Mouse (Mus musculus) liver, postnatal 0 days (tissue): Measurements from ENCODE around the gene Anapc11. TPM values are rescaled to one million over a fixed set of nuclear protein-coding genes. Genes with fewer than 3 reads are reported as not detected.
A peak's percentile ranks its signal among the peaks of the same experiment; 100 is the strongest.

Experiments used
- ATAC-seq: fragments of 200-750 bp; cut with Nextera tagmentation; 2 replicates; pipeline ENCODE4 v1.8.0; 2017; ENCODE audit warnings: mild to moderate bottlenecking, moderate library complexity
- DNase-seq: peaks from one replicate; pipeline ENCODE4 v3.0.0-alpha.2; 2016
- H3K27ac ChIP-seq: fragments of 300-500 bp; sonication (generic); 2 replicates; pipeline ENCODE4 v1.5.1; 2014; ENCODE audit warnings: antibody characterized with exemption, moderate library complexity, mild to moderate bottlenecking, low read depth
- H3K27me3 ChIP-seq: fragments of 300-500 bp; sonication (generic); 2 replicates; pipeline ENCODE4 v1.6.1; 2014; ENCODE audit warnings: low read length, control low read depth, mixed read lengths; ENCODE audit not compliant: insufficient read depth
- H3K36me3 ChIP-seq: fragments of 300-500 bp; sonication (generic); replicated peaks from 2 replicates; pipeline ENCODE4 v1.6.1; 2014; ENCODE audit warnings: mild to moderate bottlenecking, control low read depth, low read length, moderate library complexity, mixed read lengths; ENCODE audit not compliant: insufficient read depth
- H3K4me1 ChIP-seq: fragments of 300-500 bp; sonication (generic); 2 replicates; pipeline ENCODE4 v1.6.1; 2014; ENCODE audit warnings: antibody characterized with exemption, mild to moderate bottlenecking, control low read depth; ENCODE audit not compliant: insufficient read depth
- H3K4me2 ChIP-seq: fragments of 300-500 bp; sonication (generic); 2 replicates; pipeline ENCODE4 v1.6.1; 2014; ENCODE audit warnings: low read depth, mild to moderate bottlenecking, low read length, moderate library complexity, mixed read lengths
- H3K4me3 ChIP-seq: fragments of 300-500 bp; sonication (generic); 2 replicates; pipeline ENCODE4 v1.5.1; 2014; ENCODE audit warnings: low read depth, low read length
- H3K9ac ChIP-seq: fragments of 300-500 bp; sonication (generic); replicated peaks from 2 replicates; pipeline ENCODE4 v1.6.1; 2014; ENCODE audit warnings: mild to moderate bottlenecking, moderate library complexity
- H3K9me3 ChIP-seq: fragments of 300-500 bp; sonication (generic); 2 replicates; pipeline ENCODE4 v1.6.1; 2016; ENCODE audit warnings: mild to moderate bottlenecking, control low read depth, low read length, mixed read lengths
- CTCF ChIP-seq: sonication (generic); IDR thresholded peaks from 2 replicates; pipeline ENCODE4 v1.5.1; 2016; ENCODE audit warnings: antibody characterized with exemption, low read depth
- EP300 ChIP-seq: IDR thresholded peaks from 2 replicates; pipeline ENCODE4 v1.6.1; 2016; ENCODE audit warnings: antibody characterized with exemption, low read depth, mild to moderate bottlenecking
- WGBS: fragments of 180-500 bp; shearing (Covaris S2); extraction: QIAGEN DNeasy Blood & Tissue Kit; methylation state at CpG from one replicate; pipeline ENCODE4 v1.1.7; 2014; ENCODE audit not compliant: insufficient replicate concordance; 5-methylcytosine and 5-hydroxymethylcytosine counted together
- polyA plus RNA-seq: library from polyadenylated mRNA; unstranded; fragments of >200 nt; fragmentation: Nextera tagmentation; extraction: Ambion mirVana; gene quantifications from 2 replicates; pipeline ENCODE4 v1.2.1, GENCODE M21; 2015

Gene Anapc11
- polyA plus RNA-seq, 1 experiment from 2014 or later: 46.1 TPM

DNA sequence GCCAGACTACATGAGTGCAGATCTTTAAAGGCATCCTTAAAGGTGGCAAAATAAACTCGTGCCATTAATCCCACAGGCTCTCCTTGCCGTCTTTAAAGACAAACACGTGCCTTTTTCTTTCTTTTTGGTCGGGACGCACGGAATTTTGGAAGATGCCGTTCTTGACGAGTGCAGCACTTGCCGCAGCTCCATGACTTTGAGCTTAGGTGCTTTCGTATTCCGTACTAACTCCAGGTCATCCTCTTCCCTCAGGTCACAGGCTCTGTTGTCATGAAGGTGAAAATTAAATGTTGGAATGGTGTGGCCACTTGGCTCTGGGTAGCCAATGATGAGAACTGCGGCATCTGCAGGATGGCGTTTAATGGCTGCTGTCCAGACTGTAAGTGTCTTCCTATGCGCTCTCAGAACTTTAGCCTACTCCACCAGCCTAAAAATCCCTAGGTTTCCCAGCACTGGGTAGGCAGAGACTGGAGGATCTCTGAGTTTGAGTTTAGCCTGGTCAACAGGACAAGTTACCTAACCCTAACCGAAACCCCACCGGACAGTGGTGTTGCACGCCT lies 849 bp downstream of the Anapc11 start:
- Histone ChIP-seq H3K36me3 (peaks cover 40% of the 10 kb centered on the region), H3K4me1 (peaks cover 32% of the 10 kb centered on the region), H3K4me2 (peak overlapping the region; percentile 82), H3K9me3 (no peaks in the 10 kb centered on the region), H3K9ac (peak overlapping the region; percentile 71), H3K4me3 (peak overlapping the region; percentile 93), H3K27me3 (no peaks in the 10 kb centered on the region), H3K27ac (peak overlapping the region; percentile 95)
- ATAC-seq (no peak), DNase-seq (no peak)
- WGBS: 41% methylated on average over 17 of the region's 17 CpGs
- TF ChIP-seq EP300 (no peak), CTCF (no peak)

DNA sequence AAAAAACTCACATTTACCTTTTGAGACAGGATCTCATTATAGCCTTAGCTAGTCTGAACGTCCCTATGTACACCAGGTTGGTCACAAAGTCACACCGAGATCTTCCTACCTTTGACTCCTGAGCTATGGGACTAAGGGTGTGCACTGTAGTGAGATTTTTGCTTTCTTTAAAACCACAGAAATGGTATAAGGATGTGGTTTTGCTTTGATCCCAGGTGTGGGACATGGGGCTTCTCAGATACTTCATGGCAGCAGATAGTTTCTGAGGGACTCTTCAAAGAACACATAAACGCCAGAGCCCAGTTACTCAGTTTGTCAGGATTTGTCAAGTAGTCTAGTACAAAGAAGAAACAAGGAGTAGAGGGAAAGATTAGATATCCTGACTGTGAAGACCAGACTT lies 2.5 kb downstream of the Anapc11 start:
- H3K4me2 ChIP-seq: no peak overlapping the region
- peaks cover 37% of the 10 kb centered on the region for H3K36me3 ChIP-seq
- no peak overlapping the region for H3K27ac ChIP-seq
- no peak overlapping the region for H3K4me3 ChIP-seq
- no peaks in the 10 kb centered on the region for H3K9me3 ChIP-seq
- H3K9ac ChIP-seq: no peak overlapping the region
- TF ChIP-seq CTCF: no peak
- no peak for TF ChIP-seq EP300
- no peaks in the 10 kb centered on the region for H3K27me3 ChIP-seq
- DNase-seq: no peak
- H3K4me1 ChIP-seq: peaks cover 32% of the 10 kb centered on the region
- no peak for ATAC-seq
- 76% methylated on average over 3 of the region's 3 CpGs for WGBS

DNA sequence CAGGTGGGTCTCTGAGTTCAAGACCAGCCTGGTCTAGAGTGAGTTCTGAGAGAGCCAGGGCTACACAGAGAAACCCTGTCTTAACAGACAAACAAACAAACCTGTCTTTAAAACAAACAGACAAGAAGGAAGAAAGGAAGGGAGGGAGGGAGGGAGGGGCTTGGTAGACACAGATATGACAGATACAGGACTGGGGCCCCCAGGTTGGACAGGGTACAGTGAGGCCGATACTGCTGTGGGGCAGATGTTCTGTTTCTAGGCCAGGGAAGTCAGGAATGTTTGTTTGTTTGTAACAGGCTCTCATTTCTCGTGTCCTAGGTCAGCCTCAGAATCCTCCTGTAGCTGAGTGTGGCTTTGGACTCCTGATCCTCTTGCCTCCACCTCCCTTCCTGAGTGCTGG lies 5.3 kb downstream of the Anapc11 start:
- H3K4me1 ChIP-seq: peaks cover 17% of the 10 kb centered on the region
- WGBS: 51% methylated on average over 2 of the region's 2 CpGs
- H3K9me3 ChIP-seq: no peaks in the 10 kb centered on the region
- ATAC-seq (no peak), DNase-seq (no peak)
- TF ChIP-seq CTCF: no peak
- no peak for TF ChIP-seq EP300
- no peak overlapping the region for H3K4me2 ChIP-seq
- H3K36me3 ChIP-seq: peaks cover 32% of the 10 kb centered on the region
- no peak overlapping the region for H3K9ac ChIP-seq
- H3K27me3 ChIP-seq: no peaks in the 10 kb centered on the region
- no peak overlapping the region for H3K27ac ChIP-seq
- no peak overlapping the region for H3K4me3 ChIP-seq

DNA sequence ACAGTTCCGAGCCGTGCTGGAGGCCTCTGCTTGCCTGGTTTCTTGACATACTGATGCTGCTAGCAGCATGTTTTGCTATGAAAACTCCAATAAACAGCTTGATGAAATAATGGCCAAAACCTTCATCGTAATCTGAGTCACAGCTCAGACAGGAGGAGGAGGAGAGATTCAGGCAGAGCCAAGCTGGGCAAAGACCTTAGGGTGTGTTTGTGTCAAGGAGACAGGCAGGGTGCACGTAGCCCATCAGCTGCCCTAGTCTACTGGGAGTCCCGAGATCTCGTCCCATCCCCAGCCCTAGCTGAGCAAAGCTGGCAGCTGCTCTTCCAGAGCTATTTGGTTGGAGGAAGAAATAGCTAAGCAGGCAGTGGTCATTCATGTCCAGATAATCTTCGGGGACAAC lies 7.4 kb downstream of the Anapc11 start:
- no peak for TF ChIP-seq EP300
- TF ChIP-seq CTCF: no peak

DNA sequence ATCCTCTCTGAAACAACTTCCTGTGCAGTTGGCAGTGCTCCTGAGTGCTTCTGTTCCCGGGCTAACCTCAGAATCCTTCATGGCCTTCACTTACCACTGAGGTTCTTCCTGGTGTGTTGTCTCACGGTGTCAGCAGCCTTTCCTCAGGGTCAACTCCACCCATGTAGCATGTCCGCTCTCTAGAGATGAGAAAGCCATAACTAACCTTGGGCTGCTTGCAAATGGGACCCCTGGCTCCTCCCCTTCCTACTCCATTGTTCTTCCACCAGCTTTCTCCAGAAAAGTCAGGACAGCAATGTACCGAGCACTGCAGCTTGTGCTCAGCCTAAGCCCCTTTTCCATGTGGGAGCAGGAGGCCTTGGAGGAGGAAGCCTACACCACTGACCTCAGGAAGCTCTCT lies 8.5 kb downstream of the Anapc11 start:
- 82% methylated on average over 4 of the region's 4 CpGs for WGBS

More for the DNA sequence above, 7.4 kb downstream of the Anapc11 start:
- DNase-seq: no peak
- H3K27me3 ChIP-seq: no peaks in the 10 kb centered on the region
- H3K27ac ChIP-seq: no peak overlapping the region
- H3K4me2 ChIP-seq: no peak overlapping the region
- no peaks in the 10 kb centered on the region for H3K9me3 ChIP-seq
- peaks cover 35% of the 10 kb centered on the region for H3K36me3 ChIP-seq
- no peak overlapping the region for H3K4me3 ChIP-seq
- no peak for ATAC-seq
- 83% methylated on average over 7 of the region's 7 CpGs for WGBS
- peaks cover 10% of the 10 kb centered on the region for H3K4me1 ChIP-seq
- H3K9ac ChIP-seq: no peak overlapping the region

DNA sequence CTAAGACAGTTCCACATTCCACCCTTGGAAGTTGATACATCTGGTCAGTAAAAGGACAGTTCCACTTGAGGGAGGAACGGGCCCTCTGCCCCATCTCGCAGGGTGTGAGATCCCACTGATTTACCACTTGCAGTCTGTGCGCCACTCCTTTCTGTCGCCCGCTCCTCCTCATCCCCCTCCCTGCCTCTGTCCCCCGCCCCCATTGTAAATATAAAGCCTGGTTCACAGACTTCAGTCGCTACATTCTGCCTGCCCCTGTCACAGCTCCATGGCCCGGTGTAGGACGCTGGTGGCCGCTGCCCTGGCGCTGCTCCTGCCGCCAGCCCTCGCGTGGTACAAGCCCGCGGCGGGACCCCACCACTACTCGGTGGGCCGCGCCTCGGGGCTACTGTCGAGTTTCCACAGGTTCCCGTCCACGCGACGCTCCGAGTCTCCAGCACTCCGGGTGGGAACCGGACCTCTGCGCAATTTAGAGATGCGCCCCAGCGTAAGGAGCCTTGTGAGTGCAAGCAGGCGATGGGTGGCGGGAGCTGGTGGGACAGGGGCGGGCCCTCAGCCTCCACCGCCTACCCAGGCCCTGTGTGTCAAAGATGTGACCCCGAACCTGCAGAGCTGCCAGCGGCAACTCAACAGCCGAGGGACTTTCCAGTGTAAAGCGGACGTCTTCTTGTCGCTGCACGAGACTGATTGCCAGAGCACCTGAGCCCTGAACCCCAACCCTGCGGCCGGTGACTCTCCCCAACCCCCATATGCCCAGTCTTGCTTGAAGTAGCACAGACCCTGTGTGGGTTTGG lies 10.2 kb downstream of the Anapc11 start, which contains the start of gene Npb:
Gene Npb (plus strand): TSS at position 237 of the 794 bp plus-strand sequence.
- DNase-seq (no peak), ATAC-seq (peak; percentile 44)
- Histone ChIP-seq H3K4me3 (peak within 1 kb of the TSS; percentile 21; the same call in 1 of the 2 replicates), H3K27me3 (no peaks in the 10 kb centered on the region), H3K4me1 (peaks cover 10% of the 10 kb centered on the region), H3K4me2 (peak within 1 kb of the TSS; percentile 64), H3K36me3 (peaks cover 45% of the 10 kb centered on the region), H3K9me3 (no peaks in the 10 kb centered on the region), H3K27ac (peak within 1 kb of the TSS; percentile 68), H3K9ac (peak within 1 kb of the TSS; percentile 49)
- 17% methylated on average over 45 of the region's 45 CpGs for WGBS
- TF ChIP-seq EP300: no peak

More for the DNA sequence above, 8.5 kb downstream of the Anapc11 start:
- no peak for ATAC-seq
- Histone ChIP-seq H3K4me2 (no peak overlapping the region), H3K4me1 (peaks cover 10% of the 10 kb centered on the region), H3K27ac (no peak overlapping the region), H3K36me3 (peaks cover 40% of the 10 kb centered on the region), H3K27me3 (no peaks in the 10 kb centered on the region), H3K9ac (no peak overlapping the region), H3K9me3 (no peaks in the 10 kb centered on the region), H3K4me3 (no peak overlapping the region)
- TF ChIP-seq CTCF: no peak
- TF ChIP-seq EP300: no peak
- DNase-seq: no peak
